Mouse (Mus musculus) CD4-positive naive resting alpha-beta T cell, adult 76 days (primary cell): Measurements from ENCODE around the gene Fmr1nb. TPM values are rescaled to one million over a fixed set of nuclear protein-coding genes. Genes with fewer than 3 reads are reported as not detected.

Experiments
- total RNA-seq: library from RNA; stranded (reverse); gene quantifications from one replicate; pipeline ENCODE4 v1.2.4, GENCODE M21; 2023

The Fmr1nb gene
- 1.5 TPM for total RNA-seq

DNA sequence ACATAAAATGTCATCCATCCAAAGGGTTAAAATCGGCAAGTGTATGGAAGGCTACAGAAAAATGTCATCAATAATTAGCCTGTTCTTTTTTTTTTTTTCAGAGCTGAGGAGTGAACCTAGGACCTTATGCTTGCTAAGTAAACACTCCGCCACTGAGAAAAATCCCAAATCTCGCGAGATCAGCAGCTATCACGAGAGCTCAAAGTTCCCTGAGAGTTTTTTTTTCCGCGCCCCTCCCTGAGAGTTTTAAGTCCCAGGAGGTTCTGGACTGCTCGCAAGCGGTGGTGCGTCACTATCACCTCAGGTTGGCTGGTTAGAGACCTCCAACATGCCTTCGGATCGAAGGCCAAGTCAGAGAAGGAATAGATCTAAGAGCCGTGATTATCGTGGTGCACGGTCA is at the start of gene Fmr1nb:
Fmr1nb (plus strand) TSS at position 234 of the 400 bp plus-strand sequence.

DNA sequence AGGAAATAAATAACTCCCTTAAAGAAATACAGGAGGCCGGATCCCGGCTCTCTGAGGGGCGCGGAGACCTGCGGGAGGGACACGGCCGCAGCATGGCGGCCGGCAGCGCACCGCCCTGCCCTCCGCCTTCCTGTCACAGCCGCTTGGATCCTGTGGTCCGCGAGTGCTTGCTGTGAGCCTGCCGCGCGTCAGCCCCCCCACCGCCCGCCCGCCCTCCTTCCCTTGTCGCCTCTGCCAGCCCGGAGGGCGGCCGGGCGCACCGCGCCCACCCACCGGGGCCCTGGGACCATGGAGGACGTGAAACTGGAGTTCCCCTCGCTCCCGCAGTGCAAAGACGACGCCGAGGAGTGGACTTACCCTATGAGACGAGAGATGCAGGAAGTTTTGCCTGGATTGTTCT is 59.4 kb downstream of the Fmr1nb start, which contains the start of gene Gm14698:
Gm14698 (plus strand) TSS at position 35 of the 400 bp plus-strand sequence.

Other genes with a start within 250 kb of the Fmr1nb start
- gene Fmr1, start 83.3 kb upstream of the Fmr1nb start, total RNA-seq: 114 TPM
- 1.7 TPM for gene Gm14698, start 59.3 kb downstream of the Fmr1nb start, total RNA-seq
- gene Gm6812, start 131.2 kb downstream of the Fmr1nb start, total RNA-seq: not detected